In genomic region chr2:57102856-57103844, GRCm38 (mm10) we compare ENCODE assay signal across 8 mouse cellular contexts. TPM values are rescaled to one million over a fixed set of nuclear protein-coding genes. Genes with fewer than 3 reads are reported as not detected.
A peak's percentile ranks its signal among the peaks of the same experiment; 100 is the strongest.
DNase-seq lines count a peak whose midpoint lies in the region; ATAC-seq lines count a peak whose summit lies in the region.

No protein-coding gene starts in this region.

- H3K4me2 ChIP-seq in heart, embryonic 16.5 days (ENCODE audit: low read depth, low read length) = peak overlapping the region; percentile 73

- no peaks in the 10 kb centered on the region for H3K36me3 ChIP-seq in heart, embryonic 16.5 days (ENCODE audit: control insufficient read depth, insufficient read depth)

- peak overlapping the region; percentile 51 for H3K4me3 ChIP-seq in heart, embryonic 16.5 days (ENCODE audit: low read length)

- peaks cover 20% of the 10 kb centered on the region for H3K4me1 ChIP-seq in heart, embryonic 16.5 days (ENCODE audit: control insufficient read depth, insufficient read depth, low read length)

- no peak overlapping the region for H3K27ac ChIP-seq in heart, embryonic 16.5 days (ENCODE audit: low read length)

- peaks cover 73% of the 10 kb centered on the region for H3K27me3 ChIP-seq in heart, embryonic 16.5 days (ENCODE audit: control insufficient read depth, insufficient read depth, low read length)

- no peak for ATAC-seq in heart, embryonic 16.5 days (replicated peaks; ENCODE audit: extremely low read depth, insufficient read depth, low FRiP score)
- peak; percentile 53 for ATAC-seq in megakaryocyte, adult 5-6 weeks (ENCODE audit: poor library complexity, severe bottlenecking)

- H3K9ac ChIP-seq in heart, embryonic 16.5 days (ENCODE audit: low read length) = no peak overlapping the region

- 1% methylated on average over 36 of the region's 37 CpGs for WGBS in heart, embryonic 16.5 days

- no peaks in the 10 kb centered on the region for H3K9me3 ChIP-seq in heart, embryonic 16.5 days (replicated peaks; ENCODE audit: control insufficient read depth, low read length)

- peak; percentile 29 for DNase-seq in ES-CJ7 (ENCODE audit: low read depth, low spot score)
- peak; percentile 26 for DNase-seq in R1 (ENCODE audit: low read depth, low spot score)
- no peak for DNase-seq in spleen, postnatal 14 days (ENCODE audit: low spot score in 2 of 2)
- DNase-seq in layer of hippocampus, adult 9-10 months (ENCODE audit: low spot score) = no peak
- DNase-seq in kidney, postnatal 25 days = no peak
- DNase-seq in gastrocnemius, postnatal 25 days = no peak

RNA-seq across cellular contexts. Expression of gene Nr4a2, which starts 20.7 kb away (rescaled TPM):
- polyA plus RNA-seq in heart, embryonic 16.5 days (2015; fragmentation: Nextera tagmentation; extraction: Ambion mirVana) = 2.1 and 2.2 TPM in 2 replicates
- total RNA-seq in megakaryocyte, adult 5-6 weeks (2015) = 1.9 and 6.6 TPM in 2 replicates
- total RNA-seq in megakaryocyte, adult 5-6 weeks (2017) = 1.7 and 1.8 TPM in 2 replicates
- 1 to 10 TPM; 1.1 to 1.6 TPM for total RNA-seq in gastrocnemius, postnatal 25 days (2021)

Comparison
In these comparisons a context has a peak if more than half of its experiments do, and no peak if none do; other contexts are left out.
1. DNase-seq: peak in ES-CJ7 (single experiment) and R1 (single experiment); none in spleen, postnatal 14 days (0 of 2), layer of hippocampus, adult 9-10 months (single experiment), kidney, postnatal 25 days (0 of 2) and gastrocnemius, postnatal 25 days (single experiment).